Mouse (Mus musculus) T-helper 17 cell (primary cell): ENCODE measurements around the gene Anapc11.
"Not testable (repeated sequence)": the region's sequence is repeated elsewhere in the genome, so short reads cannot be mapped to it uniquely, and the experiment has no call there.

Experiments used
- in situ Hi-C, 2 experiments: fragments of 300-600 bp; cut with MboI, MseI; formaldehyde crosslinking; loops; 1 replicate in 1 of 2; 2 replicates in 1 of 2; pipeline ENCODE4 v1.15.1; 2025; ENCODE audit warnings: high pct_unique_total_duplicates in 2 of 2

The Anapc11 gene

GRCm38 (mm10) chr11:120598283-120598989 is at the start of gene Anapc11, which contains the start of gene Alyref:
Gene Anapc11, plus strand, starts transcription at chr11:120598421.
Gene Alyref, minus strand, starts transcription at chr11:120598365.
- in situ Hi-C loops, result loop anchor here in 1 of 2 experiments (10.0 kb wide), 1 partner anchor 356 kb away; no protein-coding TSS in a partner anchor

- in situ Hi-C loops, result no loop called here
Measured at GRCm38 (mm10) chr11:120548786-120549167, 49.4 kb upstream of the Anapc11 start.

GRCm38 (mm10) chr11:120549168-120549945 is 48.9 kb upstream of the Anapc11 start, which contains the start of gene Mcrip1:
Gene Mcrip1, minus strand, starts transcription at chr11:120549727.
- in situ Hi-C loops, result no loop called here

GRCm38 (mm10) chr11:120549986-120550809 is 48.0 kb upstream of the Anapc11 start:
- in situ Hi-C loops, result no loop called here

- in situ Hi-C loops, result no loop called here
Measured at GRCm38 (mm10) chr11:120550810-120551440, 47.3 kb upstream of the Anapc11 start, which contains the start of gene Ppp1r27. Gene Ppp1r27, minus strand, starts transcription at chr11:120551132.

GRCm38 (mm10) chr11:120552736-120553135 is 45.5 kb upstream of the Anapc11 start:
- in situ Hi-C loops, result no loop called here

GRCm38 (mm10) chr11:120554834-120555233 is 43.4 kb upstream of the Anapc11 start:
- in situ Hi-C loops, result no loop called here

GRCm38 (mm10) chr11:120555260-120555659 is 43.0 kb upstream of the Anapc11 start:
- in situ Hi-C loops, result no loop called here

GRCm38 (mm10) chr11:120558843-120559242 is 39.4 kb upstream of the Anapc11 start:
- in situ Hi-C loops, result not testable (repeated sequence)

GRCm38 (mm10) chr11:120560952-120561728 is 37.1 kb upstream of the Anapc11 start:
- in situ Hi-C loops, result no loop called here

GRCm38 (mm10) chr11:120562949-120563348 is 35.3 kb upstream of the Anapc11 start:
- in situ Hi-C loops, result no loop called here

- in situ Hi-C loops, result no loop called here
Measured at GRCm38 (mm10) chr11:120565114-120565513, 33.1 kb upstream of the Anapc11 start.

- in situ Hi-C loops, result no loop called here
Measured at GRCm38 (mm10) chr11:120568324-120568723, 29.9 kb upstream of the Anapc11 start.

GRCm38 (mm10) chr11:120571122-120571521 is 27.1 kb upstream of the Anapc11 start:
- in situ Hi-C loops, result loop anchor here in 1 of 2 experiments (5.0 kb wide), 1 partner anchor 84 kb away; no protein-coding TSS in a partner anchor

GRCm38 (mm10) chr11:120571754-120572416 is 26.3 kb upstream of the Anapc11 start:
- in situ Hi-C loops, result loop anchor here in 1 of 2 experiments (5.0 kb wide), 1 partner anchor 85 kb away; no protein-coding TSS in a partner anchor

GRCm38 (mm10) chr11:120572417-120572751 is 25.8 kb upstream of the Anapc11 start:
- in situ Hi-C loops, result loop anchor here in 1 of 2 experiments (5.0 kb wide), 1 partner anchor 85 kb away; no protein-coding TSS in a partner anchor

GRCm38 (mm10) chr11:120572752-120573584 is 25.3 kb upstream of the Anapc11 start, which contains the start of gene P4hb:
Gene P4hb, minus strand, starts transcription at chr11:120573253.
- in situ Hi-C loops, result loop anchor here in 1 of 2 experiments (5.0 kb wide), 1 partner anchor 86 kb away; no protein-coding TSS in a partner anchor

GRCm38 (mm10) chr11:120573585-120574277 is 24.5 kb upstream of the Anapc11 start:
- in situ Hi-C loops, result loop anchor here in 1 of 2 experiments (5.0 kb wide), 1 partner anchor 86 kb away; no protein-coding TSS in a partner anchor
